Mouse (Mus musculus): ENCODE results near the gene Nck1.

Gene Nck1

DNA sequence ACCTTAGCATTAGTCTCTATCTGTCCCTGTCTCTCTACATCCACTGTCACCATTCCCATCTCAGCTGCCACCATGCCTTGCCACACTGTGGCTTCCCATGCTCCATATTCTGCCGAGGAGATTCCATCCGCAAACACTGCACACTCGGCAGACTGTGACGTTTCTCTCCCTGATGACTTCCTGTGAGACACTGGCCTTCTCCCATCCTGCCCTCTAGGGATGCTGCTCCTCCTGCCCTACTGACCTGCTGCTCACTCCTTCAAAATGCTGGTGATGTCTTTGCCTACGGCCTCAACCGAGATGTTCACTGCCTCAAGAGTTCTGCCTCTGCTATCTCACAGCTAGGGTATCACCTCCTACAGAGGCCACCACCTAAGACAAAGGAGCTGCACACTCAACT lies 72.6 kb downstream of the Nck1 start:
- ATAC-seq (ENCODE audit: insufficient number of reproducible peaks, low FRiP score, low TSS enrichment) = no peak

DNA sequence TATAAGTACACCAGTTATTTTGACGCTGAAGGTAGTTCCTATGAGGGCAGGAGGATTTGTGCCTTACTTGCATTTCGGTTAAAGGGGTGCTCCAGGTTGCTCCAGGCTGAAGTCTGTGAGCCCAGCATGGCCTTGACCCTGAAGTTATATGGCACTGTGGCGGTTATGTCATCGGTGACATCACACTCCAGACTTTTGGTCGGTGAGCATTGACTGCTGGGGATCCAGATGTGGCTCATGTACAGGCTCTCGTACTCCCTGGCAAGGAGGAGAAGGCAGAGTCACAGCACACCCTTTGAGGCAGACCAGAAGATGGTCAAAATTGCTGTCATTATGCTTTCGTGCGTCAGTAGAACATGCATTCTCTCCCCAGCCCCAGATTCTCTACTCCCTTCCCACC lies 73.0 kb downstream of the Nck1 start:
- ATAC-seq (ENCODE audit: insufficient number of reproducible peaks, low FRiP score, low TSS enrichment) = no peak

DNA sequence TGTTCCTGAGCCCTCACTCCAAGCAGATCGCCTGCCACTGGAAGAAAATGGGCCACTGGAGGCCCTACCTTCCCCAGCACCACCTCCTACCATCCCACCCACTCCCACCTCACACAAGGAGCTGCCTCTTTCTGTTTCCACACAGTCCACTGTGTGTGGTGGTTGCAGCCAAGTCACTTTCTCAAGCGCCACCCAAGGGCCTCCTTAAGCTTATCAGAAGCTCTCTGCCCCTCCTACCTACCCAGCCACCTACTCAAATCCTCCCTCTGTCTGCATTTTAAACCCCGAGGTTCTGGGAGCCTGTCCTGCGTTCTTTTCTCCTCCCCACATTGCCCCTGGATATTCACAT lies 74.4 kb downstream of the Nck1 start:
- no peak for ATAC-seq (ENCODE audit: insufficient number of reproducible peaks, low FRiP score, low TSS enrichment)

DNA sequence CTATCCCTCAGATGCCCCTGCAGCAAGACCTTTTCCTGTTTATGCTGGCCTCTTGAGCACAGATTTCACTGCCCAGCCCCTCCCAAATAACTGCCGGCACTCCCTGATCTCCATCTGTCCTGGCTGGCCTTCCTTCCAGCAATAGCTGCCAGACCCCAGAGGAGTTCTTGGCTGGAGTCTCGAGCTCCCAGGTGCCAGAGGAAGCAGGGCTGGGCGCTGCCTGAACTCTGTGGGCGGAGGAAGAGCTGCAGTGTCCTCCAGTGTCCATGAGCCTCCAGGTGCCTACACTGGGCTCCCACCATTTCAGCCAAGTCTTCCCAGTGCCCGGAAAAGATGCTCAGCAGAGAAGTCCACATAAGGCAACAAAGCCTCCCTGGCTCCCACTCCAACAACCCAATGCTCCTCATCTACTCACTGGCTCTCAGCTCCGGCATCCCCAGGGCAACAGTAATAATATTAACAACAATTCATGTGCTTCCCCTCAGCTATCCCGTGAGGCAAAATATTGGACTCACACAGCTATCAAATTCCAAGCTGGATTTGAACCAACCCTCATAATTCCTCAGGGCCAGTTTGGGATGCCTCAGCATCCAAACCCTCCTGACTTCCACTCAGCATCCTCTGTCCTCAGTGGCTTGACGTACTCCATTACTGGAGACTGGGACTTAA lies 74.9 kb downstream of the Nck1 start:
- peak; percentile 77 for ATAC-seq (ENCODE audit: insufficient number of reproducible peaks, low FRiP score, low TSS enrichment)

DNA sequence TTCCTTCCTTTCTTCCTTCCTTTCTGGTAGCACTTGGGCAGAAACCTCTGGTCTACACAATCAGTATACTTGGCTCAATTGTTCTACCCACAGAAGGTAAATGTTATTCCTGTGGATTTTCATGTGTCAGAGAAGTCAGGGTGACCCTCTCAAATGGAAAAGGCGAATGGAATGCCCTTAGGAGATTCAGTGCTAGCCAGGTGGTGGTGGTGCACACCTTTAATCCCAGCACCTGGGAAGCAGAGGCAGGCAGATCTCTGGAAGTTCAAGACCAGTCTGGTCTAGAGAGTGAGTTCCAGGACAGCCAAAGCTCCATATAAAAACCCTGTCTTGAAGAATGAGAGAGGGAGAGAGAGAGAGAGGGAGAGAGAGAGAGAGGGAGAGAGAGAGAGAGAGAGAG lies 75.7 kb downstream of the Nck1 start:
- ATAC-seq (ENCODE audit: insufficient number of reproducible peaks, low FRiP score, low TSS enrichment) = no peak

DNA sequence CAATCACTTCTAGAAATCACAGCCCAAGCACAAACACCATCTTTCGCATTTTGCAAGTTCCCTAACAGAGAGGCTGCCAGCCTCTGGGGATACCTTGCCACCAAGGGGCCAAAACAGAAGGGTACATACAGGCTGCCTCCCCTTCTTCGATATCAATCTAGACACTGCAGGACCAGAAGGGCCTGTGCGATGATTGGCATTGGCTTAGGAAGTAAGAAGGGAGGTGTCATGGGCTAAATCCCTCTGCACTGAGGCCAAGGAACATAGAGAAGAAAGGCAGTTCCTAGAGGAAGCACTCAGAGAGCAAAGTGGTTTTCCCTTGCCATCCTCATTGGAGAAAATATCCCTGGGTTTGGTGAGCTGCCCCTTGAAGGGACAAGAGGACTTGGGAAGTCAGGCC lies 76.3 kb downstream of the Nck1 start:
- ATAC-seq (ENCODE audit: insufficient number of reproducible peaks, low FRiP score, low TSS enrichment) = no peak

DNA sequence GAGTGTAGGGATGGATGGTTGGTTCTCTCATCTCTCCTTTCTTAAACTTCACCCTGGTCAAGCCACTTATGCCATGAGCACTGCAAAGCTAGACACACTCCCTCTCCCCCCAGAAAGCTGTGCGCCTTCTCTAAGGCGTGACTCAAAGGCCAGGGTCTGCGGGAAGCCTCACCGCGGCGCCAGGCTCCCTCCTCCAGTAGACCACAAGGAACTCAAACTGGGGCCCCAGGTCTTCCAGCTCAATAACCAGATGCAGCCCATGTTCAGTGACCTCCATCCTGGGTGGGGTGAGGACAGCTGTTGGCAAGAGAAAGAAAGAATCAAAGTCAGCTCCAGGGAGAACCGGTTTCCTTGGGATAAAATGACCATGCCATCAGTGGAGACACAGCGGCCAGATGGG lies 77.8 kb downstream of the Nck1 start:
- no peak for ATAC-seq (ENCODE audit: insufficient number of reproducible peaks, low FRiP score, low TSS enrichment)

DNA sequence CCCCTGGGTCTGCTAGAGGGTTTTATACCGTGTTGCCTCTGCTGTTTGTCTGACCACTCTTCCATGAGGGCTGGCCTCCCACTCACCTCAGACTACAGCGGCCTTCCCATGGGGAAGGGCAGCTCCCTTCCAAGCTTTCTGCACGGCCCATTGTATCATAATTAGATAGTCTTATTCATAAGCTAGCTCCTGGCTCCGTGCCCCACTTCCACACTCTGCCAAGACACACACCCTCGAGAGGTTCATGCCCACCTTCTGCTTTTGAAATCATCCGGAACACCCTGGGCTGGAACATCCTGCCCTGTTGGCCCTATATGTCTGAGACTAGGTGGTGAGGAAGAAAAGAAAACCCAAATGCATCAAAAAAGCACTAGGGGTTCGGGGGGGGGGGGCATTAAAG lies 78.3 kb downstream of the Nck1 start:
- no peak for ATAC-seq (ENCODE audit: insufficient number of reproducible peaks, low FRiP score, low TSS enrichment)

DNA sequence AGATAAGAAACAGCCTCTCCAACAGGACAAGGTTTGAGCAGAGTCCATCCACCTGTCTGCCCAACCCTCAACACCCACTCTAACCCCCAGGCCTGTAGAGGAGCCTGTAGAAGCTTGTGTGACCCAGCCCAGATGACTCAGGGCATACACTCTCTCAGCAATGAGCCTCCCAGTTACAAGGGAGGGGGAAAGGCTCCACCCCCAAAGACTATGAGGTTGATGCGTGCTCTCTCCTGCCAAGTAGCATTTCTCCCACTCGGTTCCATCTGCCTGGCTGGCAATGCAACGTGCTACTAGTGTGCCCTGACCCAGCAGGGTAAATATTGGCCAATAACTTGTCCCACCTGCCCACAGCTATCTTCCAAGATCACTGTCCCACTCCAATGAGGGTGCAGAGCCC lies 79.2 kb downstream of the Nck1 start:
- ATAC-seq (ENCODE audit: insufficient number of reproducible peaks, low FRiP score, low TSS enrichment) = peak; percentile 80

DNA sequence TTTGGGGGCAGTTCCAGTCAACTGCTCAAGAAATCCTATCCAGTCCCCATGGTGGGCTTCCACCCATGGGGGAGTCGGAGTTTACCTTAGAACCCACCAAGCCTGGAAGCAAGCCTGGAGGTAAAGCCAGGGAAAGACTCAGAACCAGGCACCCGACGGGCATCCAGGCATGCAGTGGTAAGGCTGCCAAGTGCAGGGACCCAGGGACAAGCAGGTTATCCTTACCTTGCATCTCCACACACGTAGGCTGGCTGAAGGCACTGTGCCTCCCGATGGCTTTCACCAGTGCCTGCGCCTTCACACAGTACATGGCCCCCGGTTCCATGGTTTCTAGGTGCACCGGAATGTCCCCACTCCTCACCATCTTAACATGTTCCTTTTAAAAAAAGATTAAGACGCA lies 79.9 kb downstream of the Nck1 start:
- ATAC-seq (ENCODE audit: insufficient number of reproducible peaks, low FRiP score, low TSS enrichment) = peak; percentile 31; the same call in 1 of the 2 replicates

DNA sequence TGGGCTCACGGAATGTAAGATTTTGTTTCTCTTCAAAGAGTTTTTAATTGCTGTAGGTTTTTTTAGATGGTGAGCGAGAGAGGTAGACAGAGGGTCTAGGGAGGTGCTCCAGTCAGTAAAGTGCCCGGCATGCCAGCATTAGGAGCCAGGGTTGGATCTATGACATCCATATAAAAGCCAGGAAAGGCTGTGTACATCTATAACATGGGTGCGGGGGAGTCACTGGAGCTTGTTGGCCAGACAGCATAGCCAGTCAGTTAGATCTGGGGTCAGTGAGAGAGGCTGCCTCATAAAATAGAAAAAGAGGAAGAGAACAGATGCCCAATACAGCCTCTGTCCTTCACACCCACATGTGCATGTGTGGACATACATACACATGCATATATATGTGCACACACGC lies 80.6 kb downstream of the Nck1 start:
- no peak for ATAC-seq (ENCODE audit: insufficient number of reproducible peaks, low FRiP score, low TSS enrichment)

DNA sequence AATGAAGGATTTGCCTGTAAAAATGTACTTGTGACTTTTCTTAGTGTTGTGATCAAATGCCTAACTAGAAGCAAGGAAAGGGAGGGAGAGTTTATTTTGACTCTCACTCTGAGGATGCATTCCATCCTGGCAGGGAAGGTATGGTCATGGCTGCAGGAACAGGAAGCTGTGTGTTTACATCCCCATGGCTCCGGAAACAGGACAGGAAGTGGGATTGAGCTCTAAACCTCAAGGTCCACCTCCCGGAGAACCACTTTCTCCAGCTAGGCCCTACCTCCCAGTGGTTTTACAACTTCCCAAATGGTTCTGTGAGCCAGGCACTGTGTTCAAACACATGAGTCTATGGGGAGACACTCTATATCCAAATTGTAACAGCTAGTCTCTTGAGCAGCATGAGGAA lies 82.2 kb downstream of the Nck1 start:
- ATAC-seq (ENCODE audit: insufficient number of reproducible peaks, low FRiP score, low TSS enrichment) = no peak

DNA sequence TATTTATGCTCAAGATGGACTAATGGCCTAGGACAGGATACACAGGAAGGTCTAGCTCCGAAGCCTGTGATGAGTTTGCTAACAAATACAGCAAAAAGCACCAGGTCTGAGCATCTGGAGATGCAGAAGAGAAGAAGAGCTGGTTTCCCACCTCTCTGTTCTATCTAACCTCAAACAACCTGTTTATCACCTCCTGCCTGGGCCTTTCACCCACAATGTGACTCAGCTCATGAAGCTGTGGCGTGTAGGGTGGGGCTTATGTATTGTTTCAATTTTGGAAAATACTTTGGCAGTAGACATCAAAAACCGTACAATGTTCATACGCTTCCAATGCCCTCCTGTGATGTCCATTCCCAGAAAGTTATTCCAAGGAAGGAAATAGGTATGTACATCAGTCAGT lies 83.8 kb downstream of the Nck1 start:
- ATAC-seq (ENCODE audit: insufficient number of reproducible peaks, low FRiP score, low TSS enrichment) = no peak

DNA sequence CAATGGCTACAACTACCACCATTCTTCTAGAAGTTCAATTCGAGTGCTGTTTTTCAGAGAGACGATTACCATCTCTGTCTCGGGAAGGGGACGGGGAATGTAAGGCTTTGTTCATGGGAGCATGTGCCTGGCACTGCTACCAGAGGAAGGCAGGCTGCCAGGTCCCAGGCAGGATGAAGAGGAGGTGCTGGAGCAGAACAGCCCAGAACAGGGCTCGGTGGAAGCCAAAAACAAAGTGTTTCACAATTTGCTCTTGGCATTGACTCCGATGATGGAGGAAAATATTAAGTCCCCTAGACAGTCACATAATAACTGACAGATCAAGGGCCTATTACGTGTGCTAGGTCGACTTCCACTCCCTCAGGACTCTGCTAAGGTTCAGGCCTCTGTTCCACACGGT lies 84.3 kb downstream of the Nck1 start:
- peak; percentile 60 for ATAC-seq (ENCODE audit: insufficient number of reproducible peaks, low FRiP score, low TSS enrichment)

DNA sequence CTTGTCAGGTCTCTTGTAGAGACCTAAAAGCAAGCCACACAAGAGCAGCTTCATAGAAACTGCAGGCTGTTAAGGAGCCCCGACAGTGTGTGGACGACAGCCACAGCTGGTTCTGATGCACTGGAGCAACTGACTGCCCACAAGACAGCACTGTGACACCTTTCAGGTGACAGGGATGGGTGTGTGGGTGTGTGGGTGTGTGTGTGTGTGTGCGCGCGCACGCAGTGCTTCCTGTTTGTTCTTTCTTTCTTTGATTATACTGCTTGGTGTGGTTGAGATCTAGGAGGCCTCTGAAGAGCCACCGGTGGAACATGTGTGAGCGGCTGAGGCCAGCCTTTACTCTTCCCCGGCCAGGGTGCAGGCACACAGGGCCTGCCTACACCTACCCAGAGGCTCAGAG lies 85.7 kb downstream of the Nck1 start:
- no peak for ATAC-seq (ENCODE audit: insufficient number of reproducible peaks, low FRiP score, low TSS enrichment)

DNA sequence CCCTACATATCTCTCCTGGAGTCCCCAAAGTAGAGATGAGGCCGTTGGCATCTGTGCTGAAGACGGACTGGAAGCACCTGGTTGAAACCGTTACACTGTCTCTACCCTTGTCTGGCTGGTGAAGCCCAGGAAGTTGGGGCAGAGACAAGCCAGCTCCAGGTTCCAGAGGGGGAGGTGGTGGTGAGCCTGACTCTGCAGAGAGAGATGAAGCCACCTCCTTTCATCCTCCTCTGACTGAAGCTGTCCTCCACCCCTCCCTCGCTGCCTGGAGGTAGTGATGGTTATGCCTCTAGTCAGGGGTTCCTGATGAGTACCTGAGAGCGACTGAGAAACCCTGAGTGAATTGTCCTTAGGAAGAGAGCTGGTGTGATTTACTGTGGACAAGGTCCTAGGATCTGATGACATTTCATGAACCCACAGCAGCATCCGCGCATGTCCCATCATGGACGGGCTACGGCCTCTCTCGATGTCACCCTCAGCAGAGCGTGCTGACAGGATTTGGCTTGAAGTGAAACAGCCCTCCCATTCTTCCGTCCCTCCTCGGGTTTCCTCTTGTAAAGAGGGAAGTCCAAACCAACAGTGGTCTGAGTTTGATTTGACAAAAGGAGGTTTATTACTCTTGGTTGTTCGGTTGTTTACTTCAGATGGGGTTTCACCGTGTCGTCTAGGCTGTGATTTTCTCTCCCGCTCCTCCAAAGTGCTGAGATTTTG lies 87.8 kb downstream of the Nck1 start:
- no peak for ATAC-seq (ENCODE audit: insufficient number of reproducible peaks, low FRiP score, low TSS enrichment)

DNA sequence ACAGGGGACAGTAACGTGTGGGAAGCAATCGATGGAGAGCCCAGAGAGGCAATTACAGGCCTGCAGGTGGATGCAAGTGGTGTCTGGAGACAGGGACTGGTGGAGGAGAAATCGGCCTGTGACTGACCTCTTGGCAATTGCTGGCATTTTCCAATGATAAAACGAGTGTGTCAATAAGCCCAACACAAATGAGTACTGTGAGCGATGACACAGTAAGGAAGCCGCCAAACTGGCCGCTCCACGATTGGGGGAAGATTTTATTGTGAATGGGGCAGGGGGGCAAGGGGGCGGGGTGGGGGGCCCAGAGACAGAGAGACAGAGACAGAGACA lies 91.3 kb downstream of the Nck1 start:
- ATAC-seq (ENCODE audit: insufficient number of reproducible peaks, low FRiP score, low TSS enrichment) = no peak

DNA sequence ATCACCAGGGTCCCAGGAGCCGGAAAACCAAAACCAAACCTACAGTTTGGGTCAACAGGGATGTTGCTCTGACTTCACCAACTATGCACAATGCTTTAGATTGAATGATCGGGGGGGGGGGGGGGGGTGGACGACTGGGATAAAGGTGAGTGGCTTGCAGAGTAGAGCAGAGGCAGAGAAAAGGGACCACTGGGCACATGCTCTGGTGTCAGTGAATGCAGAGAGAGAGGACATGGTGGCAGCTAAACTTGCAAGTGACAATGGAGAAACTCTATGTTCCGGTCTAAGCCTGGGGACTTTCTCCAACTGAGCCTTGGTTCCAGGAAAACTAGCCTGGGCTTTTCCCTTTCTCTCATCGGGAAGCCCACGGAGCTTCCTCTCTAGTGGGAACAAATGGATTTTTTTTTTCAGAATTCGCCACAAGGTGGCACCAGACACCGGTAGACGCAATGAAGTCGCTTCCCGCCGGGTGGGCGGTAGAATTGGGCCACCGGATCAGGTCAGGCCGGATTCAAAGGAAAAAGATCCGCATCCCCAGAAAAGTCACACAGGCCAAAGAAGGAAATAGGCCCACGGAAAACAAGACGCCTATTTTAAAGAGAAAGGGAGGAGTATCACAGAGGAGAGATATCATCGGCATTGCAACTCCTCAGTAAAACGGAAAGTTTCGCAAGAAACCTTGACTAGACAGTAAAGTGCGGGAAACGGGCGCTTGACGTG lies 91.8 kb downstream of the Nck1 start:
- peak; percentile 45; the same call in 1 of the 2 replicates for ATAC-seq (ENCODE audit: insufficient number of reproducible peaks, low FRiP score, low TSS enrichment)

DNA sequence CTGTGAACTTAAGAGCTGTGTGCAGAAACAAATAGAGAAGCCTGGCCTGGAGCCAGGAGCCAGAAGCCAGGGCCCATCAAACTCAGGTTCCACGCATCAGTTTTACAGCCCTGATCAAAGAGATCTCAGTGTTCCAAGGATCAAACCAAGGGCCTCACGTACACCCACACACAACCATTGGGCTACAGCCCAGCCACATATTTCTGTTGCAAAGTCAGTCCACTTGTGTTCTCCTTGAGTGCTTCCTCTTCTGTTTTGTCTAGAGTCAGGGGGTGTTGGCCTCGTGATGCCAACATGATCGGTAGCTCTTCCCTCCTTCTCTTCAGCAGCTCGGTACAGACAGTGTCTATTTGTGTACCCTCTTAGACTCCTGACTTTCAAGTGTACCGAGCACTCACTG lies 93.5 kb downstream of the Nck1 start:
- ATAC-seq (ENCODE audit: insufficient number of reproducible peaks, low FRiP score, low TSS enrichment) = no peak

DNA sequence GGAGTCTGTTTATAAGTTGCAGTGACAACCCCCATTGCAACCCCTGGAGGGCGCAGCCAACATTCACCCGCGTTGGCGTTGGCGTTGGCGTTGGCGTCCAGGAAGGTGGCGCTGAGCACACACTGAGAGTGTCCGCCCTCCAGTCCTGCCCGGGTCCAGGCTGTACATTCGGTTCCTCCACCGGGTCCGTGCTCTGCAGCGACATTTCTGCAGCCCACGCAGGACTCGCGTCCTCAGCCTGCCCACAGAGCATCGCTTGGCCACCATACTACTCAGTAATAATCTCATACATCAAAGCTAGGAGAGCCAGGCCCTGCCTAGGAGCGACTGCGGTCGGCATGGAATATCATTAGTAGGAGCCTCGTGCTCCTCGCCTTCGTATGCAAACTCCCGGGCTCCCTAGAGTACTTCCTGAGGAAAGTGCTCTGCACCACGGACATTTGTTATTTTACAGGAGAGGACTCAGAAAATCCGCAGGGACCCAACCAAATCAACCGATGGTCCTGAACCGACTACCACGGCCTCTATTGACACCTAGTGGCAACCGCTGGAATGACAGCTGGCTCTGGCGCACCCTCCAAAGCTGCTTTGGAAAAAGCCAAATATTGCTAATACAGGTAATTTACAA lies 99.8 kb downstream of the Nck1 start:
- peak; percentile 73; the same call in 1 of the 2 replicates for ATAC-seq (ENCODE audit: insufficient number of reproducible peaks, low FRiP score, low TSS enrichment)
